Mouse (Mus musculus) midbrain, embryonic 11.5 days (tissue): ENCODE results near the gene Tagap. TPM values are rescaled to one million over a fixed set of nuclear protein-coding genes. Genes with fewer than 3 reads are reported as not detected.
"Not testable (repeated sequence)": the region's sequence is repeated elsewhere in the genome, so short reads cannot be mapped to it uniquely, and the experiment has no call there.

ENCODE experiments used
- ATAC-seq: fragments of 200-750 bp; cut with Nextera tagmentation; 2 replicates; pipeline ENCODE4 v1.8.0; 2017; ENCODE audit warnings: moderate TSS enrichment, moderate library complexity; ENCODE audit not compliant: low FRiP score
- DNase-seq: peaks from one replicate; pipeline ENCODE4 v3.0.0; 2015; ENCODE audit warnings: low spot score; ENCODE audit errors: missing footprints
- H3K27ac ChIP-seq: fragments of 300-500 bp; sonication (generic); 2 replicates; pipeline ENCODE4 v1.5.1; 2014; ENCODE audit warnings: low read depth, low read length
- H3K27me3 ChIP-seq: fragments of 300-500 bp; sonication (generic); 2 replicates; pipeline ENCODE4 v1.6.1; 2014; ENCODE audit warnings: mild to moderate bottlenecking, low read length, moderate library complexity, mixed read lengths; ENCODE audit not compliant: control insufficient read depth, insufficient read depth
- H3K36me3 ChIP-seq: fragments of 300-500 bp; sonication (generic); 2 replicates; pipeline ENCODE4 v1.6.1; 2014; ENCODE audit warnings: mild to moderate bottlenecking, low read length, moderate library complexity, mixed read lengths; ENCODE audit not compliant: control insufficient read depth, insufficient read depth
- H3K4me1 ChIP-seq: fragments of 300-500 bp; sonication (generic); 2 replicates; pipeline ENCODE4 v1.6.1; 2014; ENCODE audit warnings: low read length; ENCODE audit not compliant: control insufficient read depth, insufficient read depth
- H3K4me2 ChIP-seq: fragments of 300-500 bp; sonication (generic); 2 replicates; pipeline ENCODE4 v1.6.1; 2014; ENCODE audit warnings: mild to moderate bottlenecking, moderate library complexity
- H3K4me3 ChIP-seq: fragments of 300-500 bp; sonication (generic); 2 replicates; pipeline ENCODE4 v1.5.1; 2014; ENCODE audit warnings: low read depth, low read length
- H3K9ac ChIP-seq: fragments of 300-500 bp; sonication (generic); 2 replicates; pipeline ENCODE4 v1.6.1; 2014; ENCODE audit warnings: low read length
- H3K9me3 ChIP-seq: fragments of 300-500 bp; sonication (generic); 2 replicates; pipeline ENCODE4 v1.6.1; 2016; ENCODE audit warnings: low read length; ENCODE audit not compliant: control insufficient read depth
- WGBS: fragments of 180-500 bp; shearing (Covaris S2); extraction: QIAGEN DNeasy Blood & Tissue Kit; methylation state at CpG from one replicate; pipeline ENCODE4 v1.1.7; 2014; 5-methylcytosine and 5-hydroxymethylcytosine counted together
- polyA plus RNA-seq: library from polyadenylated mRNA; unstranded; fragments of >200 nt; fragmentation: Nextera tagmentation; extraction: Ambion mirVana; gene quantifications from 2 replicates; pipeline ENCODE4 v1.2.1, GENCODE M21; 2014

The Tagap gene
- polyA plus RNA-seq, 1 experiment from 2014 or later, result 0.48 TPM

DNA sequence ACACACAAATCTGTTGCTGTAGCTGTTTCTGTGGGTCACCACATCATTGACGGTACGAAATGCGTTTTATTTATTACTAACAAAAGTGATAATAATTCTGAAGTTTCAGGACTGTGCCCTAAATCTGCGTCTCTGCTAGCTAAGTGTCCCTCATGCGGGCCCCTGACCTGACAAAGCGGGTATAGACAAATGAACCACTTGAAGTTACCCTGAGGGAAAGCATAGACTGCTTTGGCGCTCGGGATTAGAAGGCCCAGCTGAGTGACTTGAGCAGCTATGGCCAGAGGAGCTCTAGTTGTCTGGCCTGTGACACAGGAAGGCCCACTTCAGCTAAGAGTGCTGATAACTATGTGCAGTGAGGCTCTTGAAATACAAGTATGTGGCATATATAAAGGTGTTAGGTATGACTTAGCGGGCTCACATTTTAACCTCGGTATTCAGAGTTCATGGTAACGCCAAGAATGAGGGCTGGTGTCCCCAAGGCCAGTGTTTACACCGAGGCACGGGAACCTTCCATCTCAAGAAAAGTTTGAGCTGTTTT is 1.5 kb upstream of the Tagap start:
- Histone ChIP-seq H3K27ac (no peak overlapping the region), H3K27me3 (no peaks in the 10 kb centered on the region), H3K9ac (no peak overlapping the region), H3K4me3 (no peak overlapping the region), H3K4me1 (no peaks in the 10 kb centered on the region), H3K4me2 (no peak overlapping the region), H3K36me3 (no peaks in the 10 kb centered on the region), H3K9me3 (no peaks in the 10 kb centered on the region)
- ATAC-seq (no peak), DNase-seq (peak; percentile 67)
- WGBS, result 92% methylated on average over 13 of the region's 13 CpGs

- H3K4me1 ChIP-seq, result peaks cover 5% of the 10 kb centered on the region; the same call in 1 of the 2 replicates
- no peaks in the 10 kb centered on the region for H3K36me3 ChIP-seq
- peak; percentile 90 for DNase-seq
- 74% methylated on average over 24 of the region's 24 CpGs for WGBS
- no peaks in the 10 kb centered on the region for H3K9me3 ChIP-seq
- H3K27ac ChIP-seq, result no peak overlapping the region
- no peak overlapping the region for H3K4me2 ChIP-seq
- H3K4me3 ChIP-seq, result no peak overlapping the region
- H3K27me3 ChIP-seq, result no peaks in the 10 kb centered on the region
- no peak for ATAC-seq
- H3K9ac ChIP-seq, result no peak overlapping the region
Observed at GRCm38 (mm10) chr17:7927582-7928535, 2.1 kb downstream of the Tagap start.

- H3K4me3 ChIP-seq, result no peak overlapping the region
- H3K4me1 ChIP-seq, result peaks cover 5% of the 10 kb centered on the region; the same call in 1 of the 2 replicates
- peak; percentile 72 for DNase-seq
- no peak overlapping the region for H3K4me2 ChIP-seq
- H3K36me3 ChIP-seq, result no peaks in the 10 kb centered on the region
- H3K9me3 ChIP-seq, result no peaks in the 10 kb centered on the region
- H3K27me3 ChIP-seq, result no peaks in the 10 kb centered on the region
- no peak overlapping the region for H3K9ac ChIP-seq
- ATAC-seq, result no peak
- WGBS, result 83% methylated on average over 6 of the region's 6 CpGs
- no peak overlapping the region for H3K27ac ChIP-seq
Observed at GRCm38 (mm10) chr17:7928662-7929061, 2.9 kb downstream of the Tagap start.

GRCm38 (mm10) chr17:7929279-7929678 is 3.5 kb downstream of the Tagap start:
- peaks cover 5% of the 10 kb centered on the region; the same call in 1 of the 2 replicates for H3K4me1 ChIP-seq
- no peak for ATAC-seq
- no peak overlapping the region for H3K4me3 ChIP-seq
- H3K9ac ChIP-seq, result no peak overlapping the region
- H3K4me2 ChIP-seq, result no peak overlapping the region
- no peaks in the 10 kb centered on the region for H3K9me3 ChIP-seq
- WGBS, result 34% methylated on average over 8 of the region's 8 CpGs
- H3K36me3 ChIP-seq, result no peaks in the 10 kb centered on the region
- no peaks in the 10 kb centered on the region for H3K27me3 ChIP-seq
- DNase-seq, result peak; percentile 77
- no peak overlapping the region for H3K27ac ChIP-seq

- WGBS, result 85% methylated on average over 13 of the region's 13 CpGs
- Histone ChIP-seq H3K4me2 (no peak overlapping the region), H3K27ac (no peak overlapping the region), H3K36me3 (no peaks in the 10 kb centered on the region), H3K9me3 (no peaks in the 10 kb centered on the region), H3K4me1 (peaks cover 5% of the 10 kb centered on the region; the same call in 1 of the 2 replicates), H3K9ac (peak overlapping the region; percentile 20; the same call in 1 of the 2 replicates), H3K27me3 (no peaks in the 10 kb centered on the region), H3K4me3 (no peak overlapping the region)
- peak; percentile 82 for DNase-seq
- no peak for ATAC-seq
Observed at GRCm38 (mm10) chr17:7931096-7931990, 5.5 kb downstream of the Tagap start.

- not testable (repeated sequence) for H3K4me2 ChIP-seq, H3K27ac ChIP-seq, ATAC-seq, H3K9me3 ChIP-seq, H3K4me3 ChIP-seq, H3K4me1 ChIP-seq, H3K27me3 ChIP-seq, H3K36me3 ChIP-seq, H3K9ac ChIP-seq
- peak; percentile 54 for DNase-seq
- WGBS, result 81% methylated on average over 3 of the region's 8 CpGs
Observed at GRCm38 (mm10) chr17:7932121-7932520, 6.3 kb downstream of the Tagap start.

- no peaks in the 10 kb centered on the region for H3K9me3 ChIP-seq
- 73% methylated on average over 8 of the region's 8 CpGs for WGBS
- H3K9ac ChIP-seq, result no peak overlapping the region
- H3K27me3 ChIP-seq, result no peaks in the 10 kb centered on the region
- ATAC-seq, result no peak
- H3K4me3 ChIP-seq, result no peak overlapping the region
- H3K4me2 ChIP-seq, result no peak overlapping the region
- peak; percentile 71 for DNase-seq
- no peaks in the 10 kb centered on the region for H3K4me1 ChIP-seq
- no peak overlapping the region for H3K27ac ChIP-seq
- no peaks in the 10 kb centered on the region for H3K36me3 ChIP-seq
Observed at GRCm38 (mm10) chr17:7939640-7940039, 13.8 kb downstream of the Tagap start.

GRCm38 (mm10) chr17:7945117-7946052 is 19.6 kb downstream of the Tagap start, which contains the start of gene Rsph3a:
Rsph3a (plus strand) TSS chr17:7945614.
- H3K27me3 ChIP-seq, H3K4me1 ChIP-seq, H3K36me3 ChIP-seq, H3K9me3 ChIP-seq: not testable (repeated sequence)
- ATAC-seq (peak; percentile 99), DNase-seq (peak; percentile 99)
- peak within 1 kb of the TSS; percentile 46 for H3K4me3 ChIP-seq
- peak within 1 kb of the TSS; percentile 61 for H3K27ac ChIP-seq
- WGBS, result 4% methylated on average over 57 of the region's 58 CpGs
- H3K4me2 ChIP-seq, result peak within 1 kb of the TSS; percentile 54
- peak within 1 kb of the TSS; percentile 67 for H3K9ac ChIP-seq
